Comparison of ENCODE assay signal across 11 mouse cellular contexts in genomic region chr14:20795423-20796152, GRCm38 (mm10). TPM values are rescaled to one million over a fixed set of nuclear protein-coding genes. Genes with fewer than 3 reads are reported as not detected.
DNase-seq lines count a peak whose midpoint lies in the region; ATAC-seq and TF ChIP-seq lines count a peak whose summit lies in the region.
"Had no signal": no experiment of that assay in that cellular context is flagged by ENCODE, and none has a peak within 500 bp of the region (broad histone marks: within the 10 kb centered on the region; RNA-seq: fewer than 3 reads in every experiment).

No protein-coding gene starts in this region.

- TF ChIP-seq CTCF in layer of hippocampus, adult 2 months (conservative IDR thresholded peaks at IDR 0.05), result no peak
- TF ChIP-seq CTCF in bone marrow, adult 2 months (IDR thresholded peaks at IDR 0.05; ENCODE audit: control insufficient read depth, insufficient read depth, low read length), result no peak

- no peaks in the 10 kb centered on the region for H3K9me3 ChIP-seq in limb, embryonic 13.5 days

- H3K4me2 ChIP-seq in limb, embryonic 13.5 days (replicated peaks), result peak overlapping the region; percentile 82

- ATAC-seq in limb, embryonic 13.5 days (ENCODE audit: low FRiP score, low read depth), result no peak

- no peak for TF ChIP-seq POLR2A in bone marrow, adult 2 months (IDR thresholded peaks at IDR 0.05; ENCODE audit: borderline replicate concordance, control insufficient read depth, low read depth, low read length)

- H3K9ac ChIP-seq in limb, embryonic 13.5 days, result peak overlapping the region; percentile 26; the same call in 1 of the 2 replicates

- intact Hi-C loops in left cerebral cortex, postnatal 10 days (cut with DNase I), result no loop called here

- H3K36me3 ChIP-seq in limb, embryonic 13.5 days, result peaks cover 18% of the 10 kb centered on the region

- 43% methylated on average over 9 of the region's 9 CpGs for WGBS in bone marrow, adult 2 months
- 42% methylated on average over 7 of the region's 9 CpGs for WGBS in limb, embryonic 13.5 days

- peak overlapping the region; percentile 48; the same call in 1 of the 2 replicates for H3K27ac ChIP-seq in layer of hippocampus, adult 2 months
- H3K27ac ChIP-seq in bone marrow, adult 2 months (ENCODE audit: control insufficient read depth, insufficient read depth, low read depth, low read length, poor library complexity), result peak overlapping the region; percentile 50; the same call in 1 of the 2 replicates
- peak overlapping the region; percentile 48; the same call in 1 of the 2 replicates for H3K27ac ChIP-seq in limb, embryonic 13.5 days
- H3K27ac ChIP-seq: macrophage had no signal

- no peak overlapping the region for H3K4me3 ChIP-seq in layer of hippocampus, adult 2 months
- no peak overlapping the region for H3K4me3 ChIP-seq in bone marrow, adult 2 months (replicated peaks; ENCODE audit: control insufficient read depth, low read depth, low read length)
- H3K4me3 ChIP-seq in limb, embryonic 13.5 days, result no peak overlapping the region

- peak; percentile 51 for DNase-seq in adrenal gland, postnatal 10 days
- DNase-seq in adrenal gland, adult 8-10 months, result no peak
- no peak for DNase-seq in layer of hippocampus, adult 2 months (ENCODE audit: low spot score in 2 of 2)
- DNase-seq in layer of hippocampus, postnatal 10 days (ENCODE audit: low spot score in 2 of 2), result no peak
- DNase-seq in ovary, postnatal 10 days (ENCODE audit: low spot score), result no peak
- no peak for DNase-seq in left cerebral cortex, postnatal 10 days (ENCODE audit: extremely low spot score in 1 of 2, low spot score in 2 of 2)
- DNase-seq: embryo, embryonic 11 days; kidney, adult 9 months had no signal

- H3K4me1 ChIP-seq in bone marrow, adult 2 months (ENCODE audit: control insufficient read depth, insufficient read depth, low read length), result peaks cover 5% of the 10 kb centered on the region
- H3K4me1 ChIP-seq in limb, embryonic 13.5 days, result peaks cover 47% of the 10 kb centered on the region

- no peaks in the 10 kb centered on the region for H3K27me3 ChIP-seq in limb, embryonic 13.5 days

RNA-seq across cellular contexts. Expression of gene Camk2g, which starts 1.7 kb away (rescaled TPM):
- 10 to 100 TPM; 35.1 to 57.4 TPM for total RNA-seq in adrenal gland, postnatal 10 days (2021)
- total RNA-seq in adrenal gland, adult 8-10 months (2022), result 10 to 100 TPM; 63.3 to 74.9 (median 69.1) TPM
- 100 to 1,000 TPM; 216 to 229 TPM for total RNA-seq in layer of hippocampus, adult 2 months (2021)
- total RNA-seq in layer of hippocampus, postnatal 10 days (2021), result 100 to 1,000 TPM; 201 to 207 TPM
- polyA plus RNA-seq in bone marrow, adult 2 months (2011; ENCODE audit: insufficient read depth, insufficient read length, low replicate concordance, missing spikeins), result 4.8 and 13.8 TPM in 2 replicates
- polyA plus RNA-seq in limb, embryonic 13.5 days (2015; fragmentation: Nextera tagmentation; extraction: Ambion mirVana), result 63.5 and 74.6 TPM in 2 replicates
- 100 to 1,000 TPM; 255 to 269 TPM for total RNA-seq in left cerebral cortex, postnatal 10 days (2021)

RNA-seq across cellular contexts. Expression of gene Plau, which starts 40.9 kb away (rescaled TPM):
- total RNA-seq in adrenal gland, postnatal 10 days (2021), result 10 to 100 TPM; 19.3 to 39.8 TPM
- 10 to 100 TPM; 22.1 to 48.3 (median 35.9) TPM for total RNA-seq in adrenal gland, adult 8-10 months (2022)
- total RNA-seq in layer of hippocampus, adult 2 months (2021), result 1 to 10 TPM; 3.2 to 4.2 TPM
- total RNA-seq in layer of hippocampus, postnatal 10 days (2021), result 1 to 10 TPM; 4.3 to 4.6 TPM
- polyA plus RNA-seq in bone marrow, adult 2 months (2011; ENCODE audit: insufficient read depth, insufficient read length, low replicate concordance, missing spikeins), result 1.8 and 6.9 TPM in 2 replicates
- 2.9 and 3.0 TPM in 2 replicates for polyA plus RNA-seq in limb, embryonic 13.5 days (2015; fragmentation: Nextera tagmentation; extraction: Ambion mirVana)
- 1 to 10 TPM; 3.4 to 4.2 TPM for total RNA-seq in left cerebral cortex, postnatal 10 days (2021)
